Mouse (Mus musculus) heart, embryonic 14.5 days (tissue): Measurements from ENCODE around the gene Dgcr6. TPM values are rescaled to one million over a fixed set of nuclear protein-coding genes. Genes with fewer than 3 reads are reported as not detected.

Experiments used
- polyA plus RNA-seq: library from polyadenylated mRNA; unstranded; fragments of >200 nt; fragmentation: Nextera tagmentation; extraction: Ambion mirVana; gene quantifications from 2 replicates; pipeline ENCODE4 v1.2.1, GENCODE M21; 2014

Dgcr6 gene
- polyA plus RNA-seq, 1 experiment from 2014 or later = 64.2 TPM

Other genes with a start within 250 kb of the Dgcr6 start
- gene B830017H08Rik, start 219.7 kb upstream of the Dgcr6 start, polyA plus RNA-seq = not detected in 2 replicates
- 1.0 and 1.3 TPM in 2 replicates for gene Car15, start 214.5 kb upstream of the Dgcr6 start, polyA plus RNA-seq
- gene Gm20518, start 161.2 kb upstream of the Dgcr6 start, polyA plus RNA-seq = 0.39 TPM in 1 of 2 replicates, not detected in the other
- gene Tssk1, start 158.6 kb upstream of the Dgcr6 start, polyA plus RNA-seq = not detected in 2 replicates
- 45.1 and 49.7 TPM in 2 replicates for gene Dgcr2, start 154.3 kb upstream of the Dgcr6 start, polyA plus RNA-seq
- gene Tssk2, start 154.2 kb upstream of the Dgcr6 start, polyA plus RNA-seq = not detected in 2 replicates
- gene Ess2, start 141.5 kb upstream of the Dgcr6 start, polyA plus RNA-seq = 25.0 and 27.4 TPM in 2 replicates
- not detected in 2 replicates for gene Gsc2, start 137.8 kb upstream of the Dgcr6 start, polyA plus RNA-seq
- 25.4 and 25.5 TPM in 2 replicates for gene Slc25a1, start 124.6 kb upstream of the Dgcr6 start, polyA plus RNA-seq
- gene Vpreb2, start 72.4 kb upstream of the Dgcr6 start, polyA plus RNA-seq = not detected in 2 replicates
- gene Prodh, start 37.3 kb downstream of the Dgcr6 start, polyA plus RNA-seq = 6.9 and 7.4 TPM in 2 replicates
- 0.43 and 1.00 TPM in 2 replicates for gene Rtn4r, start 74.8 kb downstream of the Dgcr6 start, polyA plus RNA-seq
- gene Ccdc188, start 165.0 kb downstream of the Dgcr6 start, polyA plus RNA-seq = 0.30 TPM in 1 of 2 replicates, not detected in the other
- gene Zdhhc8, start 182.3 kb downstream of the Dgcr6 start, polyA plus RNA-seq = 16.4 and 22.5 TPM in 2 replicates
- 39.8 and 48.4 TPM in 2 replicates for gene Trmt2a, start 195.8 kb downstream of the Dgcr6 start, polyA plus RNA-seq
- gene Ranbp1, start 195.9 kb downstream of the Dgcr6 start, polyA plus RNA-seq = 354 and 357 TPM in 2 replicates
- 0.88 and 3.6 TPM in 2 replicates for gene Gm49776, start 205.5 kb downstream of the Dgcr6 start, polyA plus RNA-seq
- 20.9 and 22.0 TPM in 2 replicates for gene Dgcr8, start 236.4 kb downstream of the Dgcr6 start, polyA plus RNA-seq